33 mouse cellular contexts compared by ENCODE assay signal in genomic region chr2:35909353-35909752, GRCm38 (mm10).
DNase-seq lines count a peak whose midpoint lies in the region; ATAC-seq and TF ChIP-seq lines count a peak whose summit lies in the region.
"Had no signal": no experiment of that assay in that cellular context is flagged by ENCODE, and none has a peak within 500 bp of the region (broad histone marks: within the 10 kb centered on the region; RNA-seq: fewer than 3 reads in every experiment).

No protein-coding gene starts in this region.

- no peaks in the 10 kb centered on the region for H3K36me3 ChIP-seq in hindbrain, postnatal 0 days (ENCODE audit: insufficient read depth, low read length)
- H3K36me3 ChIP-seq in hindbrain, embryonic 11.5 days (ENCODE audit: control insufficient read depth, insufficient read depth, low read length) = no peaks in the 10 kb centered on the region
- H3K36me3 ChIP-seq in midbrain, postnatal 0 days (ENCODE audit: insufficient read depth, low read length) = no peaks in the 10 kb centered on the region
- no peaks in the 10 kb centered on the region for H3K36me3 ChIP-seq in midbrain, embryonic 16.5 days (ENCODE audit: control insufficient read depth, insufficient read depth, low read length)
- no peaks in the 10 kb centered on the region for H3K36me3 ChIP-seq in stomach, postnatal 0 days (ENCODE audit: control insufficient read depth, insufficient read depth, low read length)
- H3K36me3 ChIP-seq: embryonic facial prominence, embryonic 10.5 days; embryonic facial prominence, embryonic 13.5 days; forebrain, embryonic 12.5 days; heart, embryonic 12.5 days; heart, embryonic 15.5 days; hindbrain, embryonic 10.5 days had no signal

- TF ChIP-seq CTCF in hindbrain, postnatal 0 days (IDR thresholded peaks at IDR 0.05; ENCODE audit: low read depth) = peak; percentile 27; the same call in 1 of the 2 replicates
- TF ChIP-seq CTCF in midbrain, postnatal 0 days (IDR thresholded peaks at IDR 0.05) = peak; percentile 29
- TF ChIP-seq CTCF in stomach, postnatal 0 days (IDR thresholded peaks at IDR 0.05; ENCODE audit: low read depth) = peak; percentile 11; the same call in 1 of the 2 replicates

- 97% methylated on average over 4 of the region's 4 CpGs for WGBS in hindbrain, postnatal 0 days
- 94% methylated on average over 4 of the region's 4 CpGs for WGBS in hindbrain, embryonic 11.5 days
- WGBS in midbrain, postnatal 0 days = 93% methylated on average over 4 of the region's 4 CpGs
- 98% methylated on average over 4 of the region's 4 CpGs for WGBS in midbrain, embryonic 16.5 days
- 93% methylated on average over 4 of the region's 4 CpGs for WGBS in stomach, postnatal 0 days

- H3K4me1 ChIP-seq in hindbrain, postnatal 0 days (ENCODE audit: insufficient read depth, low read length) = no peaks in the 10 kb centered on the region
- no peaks in the 10 kb centered on the region for H3K4me1 ChIP-seq in hindbrain, embryonic 11.5 days (replicated peaks; ENCODE audit: control insufficient read depth, insufficient read depth, low read length)
- H3K4me1 ChIP-seq in midbrain, postnatal 0 days (ENCODE audit: insufficient read depth, low read length) = no peaks in the 10 kb centered on the region
- H3K4me1 ChIP-seq in midbrain, embryonic 16.5 days (ENCODE audit: control insufficient read depth, insufficient read depth, low read length) = peaks cover 3% of the 10 kb centered on the region
- H3K4me1 ChIP-seq in stomach, postnatal 0 days (replicated peaks; ENCODE audit: control insufficient read depth, insufficient read depth) = no peaks in the 10 kb centered on the region

- H3K4me3 ChIP-seq in hindbrain, postnatal 0 days (ENCODE audit: low read length) = no peak overlapping the region
- H3K4me3 ChIP-seq in hindbrain, embryonic 11.5 days (ENCODE audit: low read depth, low read length) = no peak overlapping the region
- no peak overlapping the region for H3K4me3 ChIP-seq in midbrain, postnatal 0 days (ENCODE audit: low read depth, low read length)
- no peak overlapping the region for H3K4me3 ChIP-seq in midbrain, embryonic 16.5 days (ENCODE audit: low read depth, low read length)
- no peak overlapping the region for H3K4me3 ChIP-seq in stomach, postnatal 0 days (ENCODE audit: low read depth, low read length)
- H3K4me3 ChIP-seq: embryonic facial prominence, embryonic 10.5 days; embryonic facial prominence, embryonic 13.5 days; erythroblast, embryonic 14.5 days; forebrain, embryonic 12.5 days; gastrocnemius, adult 2 months; heart, embryonic 12.5 days; heart, embryonic 15.5 days; hindbrain, embryonic 10.5 days had no signal

- no peak overlapping the region for H3K27ac ChIP-seq in hindbrain, postnatal 0 days
- no peak overlapping the region for H3K27ac ChIP-seq in hindbrain, embryonic 11.5 days (ENCODE audit: low read depth, low read length)
- no peak overlapping the region for H3K27ac ChIP-seq in midbrain, postnatal 0 days (ENCODE audit: low read depth, low read length)
- H3K27ac ChIP-seq in midbrain, embryonic 16.5 days (ENCODE audit: low read length) = no peak overlapping the region
- no peak overlapping the region for H3K27ac ChIP-seq in stomach, postnatal 0 days (replicated peaks)
- H3K27ac ChIP-seq: embryonic facial prominence, embryonic 10.5 days; embryonic facial prominence, embryonic 13.5 days; forebrain, embryonic 12.5 days; gastrocnemius, adult 2 months; heart, embryonic 15.5 days; hindbrain, embryonic 10.5 days; hindbrain, embryonic 14.5 days had no signal

- no peaks in the 10 kb centered on the region for H3K9me3 ChIP-seq in hindbrain, postnatal 0 days (ENCODE audit: low read length)
- no peaks in the 10 kb centered on the region for H3K9me3 ChIP-seq in hindbrain, embryonic 11.5 days (ENCODE audit: control insufficient read depth, low read length)
- no peaks in the 10 kb centered on the region for H3K9me3 ChIP-seq in midbrain, postnatal 0 days (ENCODE audit: low read length)
- H3K9me3 ChIP-seq in midbrain, embryonic 16.5 days (replicated peaks; ENCODE audit: control insufficient read depth, low read length, poor library complexity, severe bottlenecking) = no peaks in the 10 kb centered on the region
- no peaks in the 10 kb centered on the region for H3K9me3 ChIP-seq in stomach, postnatal 0 days (ENCODE audit: control insufficient read depth, low read length)
- H3K9me3 ChIP-seq: embryonic facial prominence, embryonic 10.5 days; embryonic facial prominence, embryonic 13.5 days; forebrain, embryonic 12.5 days; heart, embryonic 12.5 days; heart, embryonic 15.5 days had no signal

- DNase-seq in hindbrain, postnatal 0 days (ENCODE audit: low spot score) = no peak
- DNase-seq in hindbrain, embryonic 11.5 days (ENCODE audit: low spot score) = no peak
- DNase-seq in midbrain, postnatal 0 days (ENCODE audit: low spot score) = no peak
- DNase-seq in R1 (ENCODE audit: low read depth, low spot score) = peak; percentile 51
- DNase-seq in stomach, postnatal 0 days (ENCODE audit: low spot score) = no peak
- no peak for DNase-seq in testis, postnatal 14 days (ENCODE audit: low spot score)
- DNase-seq: adrenal gland, adult 8-10 months; adrenal gland, postnatal 25 days; B cell, adult 2 months; cerebellum, adult 11-12 months; cerebellum, adult 8-10 months; cerebellum, postnatal 10 days; cerebellum, postnatal 36 days; embryo, embryonic 11 days; gastrocnemius, adult 2 months; gastrocnemius, postnatal 14 days; heart, adult 18-20 months; heart, postnatal 10 days; heart, postnatal 36 days had no signal

- H3K27me3 ChIP-seq in hindbrain, postnatal 0 days (ENCODE audit: insufficient read depth, low read length) = no peaks in the 10 kb centered on the region
- H3K27me3 ChIP-seq in hindbrain, embryonic 11.5 days (ENCODE audit: control insufficient read depth, insufficient read depth, low read length) = no peaks in the 10 kb centered on the region
- no peaks in the 10 kb centered on the region for H3K27me3 ChIP-seq in midbrain, postnatal 0 days (ENCODE audit: insufficient read depth, low read length)
- H3K27me3 ChIP-seq in midbrain, embryonic 16.5 days (ENCODE audit: control insufficient read depth, insufficient read depth, low read depth, low read length) = no peaks in the 10 kb centered on the region
- no peaks in the 10 kb centered on the region for H3K27me3 ChIP-seq in stomach, postnatal 0 days (ENCODE audit: control insufficient read depth, insufficient read depth, low read length)
- H3K27me3 ChIP-seq: CH12.LX; embryonic facial prominence, embryonic 13.5 days; forebrain, embryonic 12.5 days; heart, embryonic 12.5 days; heart, embryonic 15.5 days; Patski had no signal

- no peak overlapping the region for H3K4me2 ChIP-seq in hindbrain, postnatal 0 days (ENCODE audit: low read depth, low read length)
- no peak overlapping the region for H3K4me2 ChIP-seq in hindbrain, embryonic 11.5 days (replicated peaks; ENCODE audit: low read depth, low read length)
- H3K4me2 ChIP-seq in midbrain, postnatal 0 days (ENCODE audit: low read depth, low read length, poor library complexity, severe bottlenecking) = no peak overlapping the region
- H3K4me2 ChIP-seq in midbrain, embryonic 16.5 days (ENCODE audit: low read length) = no peak overlapping the region
- no peak overlapping the region for H3K4me2 ChIP-seq in stomach, postnatal 0 days (replicated peaks; ENCODE audit: low read depth)
- H3K4me2 ChIP-seq: embryonic facial prominence, embryonic 13.5 days; forebrain, embryonic 12.5 days; heart, embryonic 12.5 days; heart, embryonic 15.5 days; hindbrain, embryonic 14.5 days had no signal

- no peak overlapping the region for H3K9ac ChIP-seq in hindbrain, postnatal 0 days (replicated peaks; ENCODE audit: low read length)
- no peak overlapping the region for H3K9ac ChIP-seq in hindbrain, embryonic 11.5 days (ENCODE audit: low read depth, low read length)
- no peak overlapping the region for H3K9ac ChIP-seq in midbrain, postnatal 0 days (replicated peaks; ENCODE audit: low read length, poor library complexity, severe bottlenecking)
- H3K9ac ChIP-seq in midbrain, embryonic 16.5 days (ENCODE audit: low read depth, low read length) = no peak overlapping the region
- no peak overlapping the region for H3K9ac ChIP-seq in stomach, postnatal 0 days (ENCODE audit: low read length)
- H3K9ac ChIP-seq: embryonic facial prominence, embryonic 13.5 days; forebrain, embryonic 12.5 days; heart, embryonic 12.5 days; heart, embryonic 15.5 days; hindbrain, embryonic 14.5 days had no signal

- no peak for TF ChIP-seq EP300 in stomach, postnatal 0 days (optimal IDR thresholded peaks at IDR 0.05)

- no peak for ATAC-seq in hindbrain, postnatal 0 days
- ATAC-seq in hindbrain, embryonic 11.5 days (ENCODE audit: low FRiP score) = no peak
- no peak for ATAC-seq in midbrain, postnatal 0 days (ENCODE audit: low FRiP score)
- no peak for ATAC-seq in midbrain, embryonic 16.5 days
- no peak for ATAC-seq in stomach, postnatal 0 days (ENCODE audit: low FRiP score, low TSS enrichment)
- no peak for ATAC-seq in megakaryocyte-erythroid progenitor cell, adult 5-6 weeks (replicated peaks; ENCODE audit: low FRiP score, low TSS enrichment, poor library complexity, severe bottlenecking)
- ATAC-seq: activated CD4-positive, CD25-positive, alpha-beta regulatory T cell, adult 4 months; forebrain, embryonic 16.5 days; Patski had no signal
